In the genomic region with DNA sequence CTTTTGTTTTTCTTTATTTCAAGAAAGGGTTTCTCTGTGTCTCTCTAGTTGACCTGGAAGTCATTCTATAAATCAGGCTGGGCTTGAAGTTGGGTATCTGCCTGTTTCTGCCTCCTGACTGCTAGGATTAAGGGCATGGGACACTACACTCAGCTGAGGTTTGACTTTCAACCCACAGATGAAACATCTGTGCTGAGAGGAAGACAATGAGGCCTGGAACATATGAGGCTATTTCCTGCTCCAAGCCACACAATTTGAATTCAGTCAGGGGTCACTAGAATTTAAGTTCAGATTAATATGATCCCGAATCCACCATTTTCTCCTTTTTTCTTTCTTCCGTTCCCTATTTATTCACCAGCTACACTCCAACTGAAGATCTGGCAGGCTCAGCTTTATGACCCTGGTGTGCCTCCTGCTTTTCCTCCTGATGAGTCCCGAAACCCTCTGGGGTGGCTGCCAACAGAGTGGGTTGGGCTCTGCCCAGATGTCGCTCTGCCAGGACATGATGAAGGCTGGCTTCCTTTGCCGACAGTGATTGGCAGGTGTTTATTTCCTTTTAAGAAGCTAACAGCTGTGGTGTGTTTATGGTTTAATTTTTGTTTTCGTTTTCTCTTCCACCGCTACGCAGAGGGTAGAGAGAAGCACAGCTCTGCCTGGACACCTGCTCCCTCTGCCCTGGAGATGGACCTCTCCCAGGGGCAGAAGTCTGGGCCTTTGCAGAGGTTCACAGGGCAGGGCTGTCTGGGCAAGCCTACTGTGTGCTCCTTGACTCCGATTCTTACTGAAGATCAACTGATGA, we compare ENCODE assay signal across 8 mouse cellular contexts. TPM values are rescaled to one million over a fixed set of nuclear protein-coding genes. Genes with fewer than 3 reads are reported as not detected.
A peak's percentile ranks its signal among the peaks of the same experiment; 100 is the strongest.
DNase-seq lines count a peak whose midpoint lies in the region; ATAC-seq lines count a peak whose summit lies in the region.

No protein-coding gene starts in this region.

- no peaks in the 10 kb centered on the region for H3K9me3 ChIP-seq in forebrain, embryonic 13.5 days (replicated peaks)
- no peaks in the 10 kb centered on the region for H3K9me3 ChIP-seq in forebrain, embryonic 10.5 days
- no peaks in the 10 kb centered on the region for H3K9me3 ChIP-seq in heart, embryonic 16.5 days (replicated peaks; ENCODE audit: control insufficient read depth, low read length)

- H3K4me2 ChIP-seq in forebrain, embryonic 13.5 days: no peak overlapping the region
- H3K4me2 ChIP-seq in heart, embryonic 16.5 days (ENCODE audit: low read depth, low read length): peak overlapping the region; percentile 27

- H3K4me3 ChIP-seq in forebrain, embryonic 13.5 days: no peak overlapping the region
- H3K4me3 ChIP-seq in forebrain, embryonic 10.5 days: no peak overlapping the region
- no peak overlapping the region for H3K4me3 ChIP-seq in heart, embryonic 16.5 days (ENCODE audit: low read length)

- no peak for DNase-seq in forebrain, embryonic 10.5 days (ENCODE audit: extremely low spot score, low spot score)
- DNase-seq in urinary bladder, postnatal 14 days (ENCODE audit: low spot score): peak; percentile 30
- DNase-seq in urinary bladder, postnatal 10 days (ENCODE audit: low spot score): no peak
- peak; percentile 71 to 76 for DNase-seq in kidney, postnatal 36 days
- peak; percentile 9 for DNase-seq in spleen, adult 12 weeks (ENCODE audit: low spot score)
- DNase-seq in cerebellum, adult 11-12 months: no peak

- no peaks in the 10 kb centered on the region for H3K36me3 ChIP-seq in forebrain, embryonic 13.5 days (ENCODE audit: poor library complexity, severe bottlenecking)
- no peaks in the 10 kb centered on the region for H3K36me3 ChIP-seq in forebrain, embryonic 10.5 days (replicated peaks)
- H3K36me3 ChIP-seq in heart, embryonic 16.5 days (ENCODE audit: control insufficient read depth, insufficient read depth): no peaks in the 10 kb centered on the region

- peak overlapping the region; percentile 46 for H3K27ac ChIP-seq in forebrain, embryonic 13.5 days
- no peak overlapping the region for H3K27ac ChIP-seq in forebrain, embryonic 10.5 days
- H3K27ac ChIP-seq in heart, embryonic 16.5 days (ENCODE audit: low read length): peak overlapping the region; percentile 56

- no peak overlapping the region for H3K9ac ChIP-seq in forebrain, embryonic 13.5 days
- H3K9ac ChIP-seq in heart, embryonic 16.5 days (ENCODE audit: low read length): no peak overlapping the region

- peak; percentile 77 for ATAC-seq in forebrain, embryonic 13.5 days
- ATAC-seq in heart, embryonic 16.5 days (replicated peaks; ENCODE audit: extremely low read depth, insufficient read depth, low FRiP score): peak; percentile 62

- peaks cover 9% of the 10 kb centered on the region for H3K4me1 ChIP-seq in forebrain, embryonic 13.5 days
- H3K4me1 ChIP-seq in forebrain, embryonic 10.5 days: peaks cover 5% of the 10 kb centered on the region
- H3K4me1 ChIP-seq in heart, embryonic 16.5 days (ENCODE audit: control insufficient read depth, insufficient read depth, low read length): peaks cover 15% of the 10 kb centered on the region

- no peaks in the 10 kb centered on the region for H3K27me3 ChIP-seq in forebrain, embryonic 13.5 days
- H3K27me3 ChIP-seq in forebrain, embryonic 10.5 days (ENCODE audit: poor library complexity, severe bottlenecking): no peaks in the 10 kb centered on the region
- no peaks in the 10 kb centered on the region for H3K27me3 ChIP-seq in heart, embryonic 16.5 days (ENCODE audit: control insufficient read depth, insufficient read depth, low read length)

- 59% methylated on average over 9 of the region's 9 CpGs for WGBS in forebrain, embryonic 13.5 days
- 81% methylated on average over 9 of the region's 9 CpGs for WGBS in forebrain, embryonic 10.5 days
- 39% methylated on average over 9 of the region's 9 CpGs for WGBS in heart, embryonic 16.5 days

RNA-seq across cellular contexts. Expression of gene Trp53i11, which starts 55.3 kb away (rescaled TPM):
- polyA plus RNA-seq in forebrain, embryonic 13.5 days (2015; fragmentation: Nextera tagmentation; extraction: Ambion mirVana): 84.5 and 87.5 TPM in 2 replicates
- 74.4 and 77.0 TPM in 2 replicates for polyA plus RNA-seq in forebrain, embryonic 10.5 days (2016; fragmentation: Nextera tagmentation; extraction: Ambion mirVana)
- 28.3 and 38.6 TPM in 2 replicates for polyA plus RNA-seq in heart, embryonic 16.5 days (2015; fragmentation: Nextera tagmentation; extraction: Ambion mirVana)

Comparison
In these comparisons a context has a peak if more than half of its experiments do, and no peak if none do; other contexts are left out.
1. DNase-seq: peak in urinary bladder, postnatal 14 days (single experiment), kidney, postnatal 36 days (2 of 2) and spleen, adult 12 weeks (single experiment); none in forebrain, embryonic 10.5 days (single experiment), urinary bladder, postnatal 10 days (single experiment) and cerebellum, adult 11-12 months (single experiment).